Mouse (Mus musculus) liver, embryonic 14.5 days (tissue): ENCODE results near the gene Dyrk1a. TPM values are rescaled to one million over a fixed set of nuclear protein-coding genes. Genes with fewer than 3 reads are reported as not detected.
A peak's percentile ranks its signal among the peaks of the same experiment; 100 is the strongest.

ENCODE experiments used
- ATAC-seq: fragments of 200-750 bp; cut with Nextera tagmentation; 2 replicates; pipeline ENCODE4 v1.8.0; 2017; ENCODE audit warnings: moderate number of reproducible peaks, mild to moderate bottlenecking, moderate library complexity; ENCODE audit not compliant: insufficient read depth
- DNase-seq, 3 experiments: peaks; one replicate each; pipeline ENCODE4 v3.0.0-alpha.2; 2012 to 2013; ENCODE audit warnings: low read depth in 3 of 3, low spot score in 3 of 3
- H3K27ac ChIP-seq: fragments of 300-500 bp; sonication (generic); 2 replicates; pipeline ENCODE4 v1.5.1; 2014; ENCODE audit warnings: moderate library complexity, mild to moderate bottlenecking, control low read depth, inconsistent platforms
- H3K27me3 ChIP-seq: fragments of 300-500 bp; sonication (generic); 2 replicates; pipeline ENCODE4 v1.6.1; 2014; ENCODE audit warnings: mild to moderate bottlenecking, low read length, moderate library complexity; ENCODE audit not compliant: control insufficient read depth, insufficient read depth
- H3K36me3 ChIP-seq: fragments of 300-500 bp; sonication (generic); replicated peaks from 2 replicates; pipeline ENCODE4 v1.6.1; 2014; ENCODE audit warnings: low read depth; ENCODE audit not compliant: control insufficient read depth, insufficient read depth
- H3K4me1 ChIP-seq, 2 experiments: fragments of 200-500 bp in 1 of 2; fragments of 300-500 bp in 1 of 2; sonication (generic) in 1 of 2; replicated peaks; 2 replicates each; pipeline ENCODE4 v1.6.1; 2012 to 2014; ENCODE audit warnings: antibody characterized with exemption in 1 of 2, inconsistent platforms in 1 of 2, low read length in 1 of 2; ENCODE audit not compliant: control insufficient read depth in 2 of 2, insufficient read depth in 2 of 2
- H3K4me2 ChIP-seq: fragments of 300-500 bp; sonication (generic); 2 replicates; pipeline ENCODE4 v1.6.1; 2014; ENCODE audit warnings: low read depth, mild to moderate bottlenecking, control low read depth, moderate library complexity
- H3K4me3 ChIP-seq, 2 experiments: fragments of 200-500 bp in 1 of 2; fragments of 300-500 bp in 1 of 2; sonication (generic) in 1 of 2; 2 replicates each; pipeline ENCODE4 v1.5.1; 2012 to 2014; ENCODE audit warnings: low read depth in 2 of 2, low read length in 2 of 2, mild to moderate bottlenecking in 2 of 2, control low read depth in 1 of 2, inconsistent platforms in 1 of 2, moderate library complexity in 1 of 2; ENCODE audit not compliant: insufficient read depth in 1 of 2
- H3K9ac ChIP-seq: fragments of 300-500 bp; sonication (generic); replicated peaks from 2 replicates; pipeline ENCODE4 v1.6.1; 2014; ENCODE audit warnings: mild to moderate bottlenecking, control low read depth, moderate library complexity
- H3K9me3 ChIP-seq: fragments of 300-500 bp; sonication (generic); 2 replicates; pipeline ENCODE4 v1.6.1; 2016; ENCODE audit warnings: low read length, mixed read lengths; ENCODE audit not compliant: control insufficient read depth
- CTCF ChIP-seq: IDR thresholded peaks from 2 replicates; pipeline ENCODE4 v1.5.1; 2016; ENCODE audit warnings: antibody characterized with exemption, low read depth, control low read depth
- EP300 ChIP-seq: IDR thresholded peaks from 2 replicates; pipeline ENCODE4 v1.6.1; 2016; ENCODE audit warnings: antibody characterized with exemption, low read depth
- whole genome bisulfite sequencing: fragments of 180-500 bp; shearing (Covaris S2); extraction: QIAGEN DNeasy Blood & Tissue Kit; methylation state at CpG from one replicate; pipeline ENCODE4 v1.1.7; 2014; ENCODE audit not compliant: insufficient replicate concordance; 5-methylcytosine and 5-hydroxymethylcytosine counted together
- polyA plus RNA-seq, 2 experiments: library from polyadenylated mRNA; depleted of rRNA in 1 of 2; stranded (reverse) in 1 of 2; unstranded in 1 of 2; fragments of >200 nt; fragmentation: Nextera tagmentation in 1 of 2; extraction: Ambion mirVana in 1 of 2; gene quantifications; 2 replicates each; pipeline versions ENCODE4 v1.2.1 to v1.2.3; 2012 to 2014

Gene Dyrk1a
- polyA plus RNA-seq, 2 experiments = 5.0 to 9.2 TPM

DNA sequence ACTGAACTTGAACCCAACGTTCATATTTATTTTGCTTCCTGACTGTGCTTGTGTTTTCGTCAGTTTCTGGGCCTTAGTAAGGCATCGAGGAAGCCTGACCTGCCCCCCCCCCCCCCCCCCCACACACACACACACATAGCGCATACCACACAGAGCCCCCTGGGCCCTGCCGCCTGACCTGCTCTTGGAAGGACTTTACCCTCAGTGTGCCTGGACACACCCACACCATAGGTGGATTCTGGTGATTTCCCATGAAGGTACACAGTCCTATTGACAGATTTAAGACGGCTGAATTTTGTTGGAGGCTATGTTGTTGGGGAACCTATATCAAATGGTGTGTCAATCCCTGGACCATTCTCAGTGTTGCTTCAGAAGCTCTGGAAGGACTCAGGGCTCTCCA is 63.2 kb downstream of the Dyrk1a start:
- no peak overlapping the region for H3K9ac ChIP-seq
- TF ChIP-seq EP300 (no peak), CTCF (no peak)
- DNase-seq = no peak
- no peak overlapping the region for H3K27ac ChIP-seq
- H3K27me3 ChIP-seq = no peaks in the 10 kb centered on the region
- H3K9me3 ChIP-seq = no peaks in the 10 kb centered on the region
- peaks cover 0 to 17% of the 10 kb centered on the region in 2 experiments; a peak in 3 of 4 replicates for H3K4me1 ChIP-seq
- H3K36me3 ChIP-seq = no peaks in the 10 kb centered on the region
- 66% methylated on average over 6 of the region's 6 CpGs for WGBS
- no peak overlapping the region for H3K4me2 ChIP-seq
- ATAC-seq = 0 out of 2 replicates have a peak, but pooled peaks have one; percentile 26
- no peak overlapping the region for H3K4me3 ChIP-seq

DNA sequence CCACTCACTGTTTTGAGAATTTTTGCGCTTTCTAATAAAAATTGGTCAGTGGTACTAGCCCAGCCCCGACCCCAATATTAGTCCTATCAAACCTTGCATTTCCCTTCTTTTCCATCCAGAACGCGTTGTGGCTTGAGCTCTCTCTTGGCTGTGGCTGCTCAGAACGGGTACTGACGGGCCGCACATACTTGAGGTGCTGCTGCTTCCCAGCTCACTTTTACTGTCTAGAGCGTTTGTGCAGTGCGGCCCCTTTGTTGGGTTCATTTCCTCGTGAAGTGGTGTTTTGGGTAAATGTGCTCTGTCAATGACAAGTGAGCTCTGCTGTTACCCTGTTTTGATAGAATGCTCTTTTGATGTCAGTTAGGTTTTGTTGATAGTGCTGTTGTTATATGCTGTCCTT is 67.6 kb downstream of the Dyrk1a start:
- H3K27me3 ChIP-seq = no peaks in the 10 kb centered on the region
- TF ChIP-seq CTCF = no peak
- no peak for TF ChIP-seq EP300
- ATAC-seq (no peak), DNase-seq (no peak)
- H3K4me1 ChIP-seq = peaks cover 2 to 30% of the 10 kb centered on the region in 2 experiments
- H3K9ac ChIP-seq = no peak overlapping the region
- H3K4me3 ChIP-seq = no peak overlapping the region
- H3K27ac ChIP-seq = no peak overlapping the region
- no peaks in the 10 kb centered on the region for H3K9me3 ChIP-seq
- no peak overlapping the region for H3K4me2 ChIP-seq
- 62% methylated on average over 10 of the region's 10 CpGs for WGBS
- no peaks in the 10 kb centered on the region for H3K36me3 ChIP-seq

DNA sequence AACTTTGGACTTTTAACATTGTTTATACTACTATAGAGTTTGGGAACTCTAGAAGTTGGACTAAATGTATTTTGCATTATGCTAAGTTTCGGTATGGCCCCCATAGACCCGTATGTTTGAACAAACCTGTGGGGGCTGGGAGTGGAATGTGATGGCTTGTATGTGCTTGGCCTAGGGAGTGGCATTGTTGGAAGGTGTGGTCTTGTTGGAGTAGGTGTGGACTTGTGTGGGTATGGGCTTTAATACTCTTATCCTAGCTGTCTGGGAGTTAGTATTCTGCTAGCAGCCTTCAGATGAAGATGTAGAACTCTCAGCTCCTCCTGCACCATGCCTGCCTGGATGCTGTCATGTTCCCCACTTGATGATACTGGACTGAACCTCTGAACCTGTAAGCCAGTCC is 72.0 kb downstream of the Dyrk1a start:
- no peak overlapping the region for H3K4me3 ChIP-seq
- no peaks in the 10 kb centered on the region for H3K27me3 ChIP-seq
- peaks cover 2 to 26% of the 10 kb centered on the region in 2 experiments; a peak in 3 of 4 replicates for H3K4me1 ChIP-seq
- no peaks in the 10 kb centered on the region for H3K36me3 ChIP-seq
- no peak for ATAC-seq
- WGBS = 83% methylated on average over 2 of the region's 2 CpGs
- H3K4me2 ChIP-seq = no peak overlapping the region
- H3K9ac ChIP-seq = no peak overlapping the region
- TF ChIP-seq EP300 = no peak
- TF ChIP-seq CTCF = no peak
- H3K9me3 ChIP-seq = no peaks in the 10 kb centered on the region
- no peak for DNase-seq
- H3K27ac ChIP-seq = no peak overlapping the region

DNA sequence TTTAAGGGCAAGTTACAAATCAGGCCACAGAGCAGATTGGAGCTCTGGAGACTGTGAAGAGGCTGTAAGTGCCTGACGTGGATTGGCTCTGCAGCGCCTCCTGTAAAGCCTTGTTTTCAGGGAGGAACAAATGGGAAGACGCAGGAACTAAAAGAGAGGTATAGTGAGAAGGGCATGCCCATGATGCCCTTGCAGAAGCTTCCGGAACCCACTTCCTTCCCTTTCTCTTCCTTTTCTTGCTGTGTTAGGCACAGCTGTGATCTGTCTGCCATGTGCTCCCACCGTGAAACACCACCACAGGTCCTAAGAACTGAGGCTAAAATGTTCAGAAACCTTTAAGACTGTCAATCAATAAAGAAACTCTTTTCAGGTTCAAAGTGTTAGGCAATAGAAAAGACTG is 77.3 kb downstream of the Dyrk1a start:
- no peak for ATAC-seq
- 45% methylated on average over 5 of the region's 5 CpGs for WGBS
- peaks cover 0 to 14% of the 10 kb centered on the region in 2 experiments; a peak in 3 of 4 replicates for H3K4me1 ChIP-seq
- no peaks in the 10 kb centered on the region for H3K27me3 ChIP-seq
- no peaks in the 10 kb centered on the region for H3K36me3 ChIP-seq
- no peak overlapping the region for H3K27ac ChIP-seq
- no peak overlapping the region for H3K9ac ChIP-seq
- no peaks in the 10 kb centered on the region for H3K9me3 ChIP-seq
- TF ChIP-seq EP300 (no peak), CTCF (no peak)
- no peak overlapping the region for H3K4me2 ChIP-seq
- H3K4me3 ChIP-seq = no peak overlapping the region
- DNase-seq = no peak

DNA sequence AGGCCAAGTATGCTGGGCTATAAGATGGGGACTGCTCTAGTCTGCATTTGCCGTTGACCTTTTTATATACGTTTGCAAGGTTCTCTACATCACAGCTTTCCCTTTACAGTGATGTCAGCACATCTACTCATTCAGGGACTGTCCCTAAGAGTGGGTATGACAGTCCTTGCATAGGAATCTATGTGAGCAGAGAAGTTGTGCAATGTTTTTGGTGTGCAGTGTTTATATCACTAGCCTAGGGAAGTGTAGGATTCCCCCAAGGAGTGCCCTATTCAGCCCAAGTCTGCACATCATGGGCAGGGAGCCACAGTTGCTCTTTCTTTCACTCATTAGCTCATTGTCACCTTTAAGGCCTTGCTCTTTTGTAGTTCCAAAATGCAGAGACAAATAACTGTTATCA is 78.1 kb downstream of the Dyrk1a start:
- ATAC-seq (no peak), DNase-seq (no peak)
- WGBS = 88% methylated on average over 2 of the region's 2 CpGs
- TF ChIP-seq EP300 (no peak), CTCF (no peak)
- Histone ChIP-seq H3K4me3 (no peak overlapping the region), H3K4me1 (peaks cover 0 to 14% of the 10 kb centered on the region in 2 experiments; a peak in 2 of 4 replicates), H3K9ac (no peak overlapping the region), H3K27me3 (no peaks in the 10 kb centered on the region), H3K9me3 (no peaks in the 10 kb centered on the region), H3K4me2 (no peak overlapping the region), H3K27ac (no peak overlapping the region), H3K36me3 (no peaks in the 10 kb centered on the region)
